Mouse (Mus musculus) spleen, adult 2 months (tissue): ENCODE results near the gene Hacd4. TPM values are rescaled to one million over a fixed set of nuclear protein-coding genes. Genes with fewer than 3 reads are reported as not detected.

Experiments used
- DNase-seq, 2 experiments: peaks; one replicate each; pipeline versions ENCODE4 v3.0.0 to v3.0.0-alpha.2; 2012 to 2021; ENCODE audit warnings: low spot score in 2 of 2, low read depth in 1 of 2
- H3K27ac ChIP-seq: fragments of 200-500 bp; 2 replicates; pipeline ENCODE4 v1.5.1; 2012; ENCODE audit warnings: low read length, inconsistent platforms; ENCODE audit not compliant: insufficient read depth
- H3K27me3 ChIP-seq: fragments of 200-500 bp; 2 replicates; pipeline ENCODE4 v1.6.1; 2012; ENCODE audit warnings: mild to moderate bottlenecking, moderate library complexity, low read length, inconsistent platforms; ENCODE audit not compliant: control insufficient read depth, insufficient read depth
- H3K36me3 ChIP-seq: fragments of 200-500 bp; 2 replicates; pipeline ENCODE4 v1.6.1; 2012; ENCODE audit warnings: mild to moderate bottlenecking, low read length, inconsistent platforms; ENCODE audit not compliant: control insufficient read depth, insufficient read depth
- H3K4me1 ChIP-seq: fragments of 200-500 bp; 2 replicates; pipeline ENCODE4 v1.6.1; 2011; ENCODE audit warnings: inconsistent platforms; ENCODE audit not compliant: control insufficient read depth, insufficient read depth, insufficient read length
- H3K4me3 ChIP-seq: fragments of 200-500 bp; 2 replicates; pipeline ENCODE4 v1.5.1; 2011; ENCODE audit warnings: mild to moderate bottlenecking, inconsistent platforms; ENCODE audit not compliant: insufficient read depth, insufficient read length; ENCODE audit errors: extremely low read depth
- CTCF ChIP-seq: fragments of 200-500 bp; IDR thresholded peaks from 2 replicates; pipeline ENCODE4 v1.5.1; 2011; ENCODE audit warnings: mild to moderate bottlenecking, inconsistent platforms; ENCODE audit not compliant: insufficient read depth, insufficient read length, insufficient replicate concordance; ENCODE audit errors: extremely low read depth
- POLR2A ChIP-seq: fragments of 200-500 bp; IDR thresholded peaks from 2 replicates; pipeline ENCODE4 v1.6.1; 2011; ENCODE audit warnings: low read depth, low read length, inconsistent platforms
- WGBS: fragments of 180-500 bp; shearing (Covaris S2); methylation state at CpG from one replicate; pipeline ENCODE4 v1.1.7; 2018; 5-methylcytosine and 5-hydroxymethylcytosine counted together
- polyA plus RNA-seq: library from polyadenylated mRNA; depleted of rRNA; stranded (reverse); fragments of >200 nt; gene quantifications from 2 replicates; pipeline ENCODE4 v1.2.3, GENCODE M21; 2012

Hacd4 gene
- polyA plus RNA-seq, 1 experiment: 2.1 TPM

DNA sequence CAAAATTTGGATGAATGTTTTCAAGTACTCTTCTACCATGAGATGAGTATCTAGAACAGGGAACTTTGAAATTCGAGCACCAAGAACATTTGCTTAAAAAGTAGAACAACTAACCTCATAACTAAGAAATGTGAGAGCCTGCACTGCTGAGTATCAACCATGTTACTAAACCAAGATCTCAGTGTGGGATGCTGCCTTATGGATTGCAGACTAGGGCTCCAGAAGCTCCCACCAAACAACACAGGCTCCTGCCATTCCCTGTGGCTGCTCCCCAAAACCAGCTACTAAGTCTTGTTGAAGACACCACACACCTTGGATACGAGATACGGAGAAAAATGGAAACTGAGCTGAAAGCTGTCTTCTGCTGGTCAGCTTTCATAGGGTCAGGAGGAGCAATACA lies 37.4 kb upstream of the Hacd4 start:
- no peaks in the 10 kb centered on the region for H3K36me3 ChIP-seq
- no peaks in the 10 kb centered on the region; the same call in 1 of the 2 replicates for H3K27me3 ChIP-seq
- no peak overlapping the region for H3K27ac ChIP-seq
- WGBS: 89% methylated on average over 3 of the region's 3 CpGs
- DNase-seq: no peak
- TF ChIP-seq CTCF: no peak
- TF ChIP-seq POLR2A: no peak
- no peaks in the 10 kb centered on the region for H3K4me1 ChIP-seq
- H3K4me3 ChIP-seq: no peak overlapping the region

DNA sequence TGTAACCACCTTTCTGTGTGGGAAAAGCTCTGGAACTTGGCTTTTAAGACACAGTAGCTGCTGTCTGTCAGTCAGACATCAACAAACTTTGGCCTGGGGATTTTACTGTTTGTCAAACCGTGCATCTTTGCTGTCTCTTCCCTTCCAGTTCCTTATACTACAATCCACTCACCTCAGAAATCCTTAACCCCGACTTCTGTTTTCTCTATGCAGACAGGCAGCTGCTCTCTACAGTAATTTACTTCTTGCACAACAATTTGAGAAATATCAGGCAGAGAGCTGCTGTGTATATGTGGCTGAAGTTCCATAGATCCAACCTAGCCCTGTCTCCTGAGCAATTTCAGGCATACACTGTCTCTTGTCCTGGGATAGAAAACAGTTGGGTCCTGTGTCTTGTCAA lies 32.8 kb upstream of the Hacd4 start:
- TF ChIP-seq CTCF: no peak
- TF ChIP-seq POLR2A: no peak
- Histone ChIP-seq H3K27me3 (no peaks in the 10 kb centered on the region; the same call in 1 of the 2 replicates), H3K4me1 (no peaks in the 10 kb centered on the region), H3K27ac (no peak overlapping the region), H3K4me3 (no peak overlapping the region), H3K36me3 (no peaks in the 10 kb centered on the region)
- 34% methylated on average over 2 of the region's 2 CpGs for WGBS
- no peak for DNase-seq

DNA sequence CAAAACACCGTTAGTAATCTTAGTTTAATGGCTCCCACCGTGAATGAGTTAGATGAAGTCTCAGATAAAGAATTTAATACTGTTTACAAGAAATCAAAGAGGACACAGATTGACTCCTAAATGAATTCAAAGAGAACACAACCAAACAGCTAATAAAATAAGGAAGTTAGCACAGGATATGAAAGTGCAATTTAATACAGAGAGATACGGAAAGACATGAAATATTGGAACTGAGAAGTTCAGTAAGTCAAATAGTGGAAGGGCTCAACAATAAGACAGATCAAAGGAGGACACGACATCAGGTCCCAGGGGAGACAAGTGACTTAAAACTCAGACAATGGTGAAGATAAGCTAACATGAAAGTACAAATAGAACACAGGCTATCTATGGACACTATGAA lies 25.8 kb upstream of the Hacd4 start:
- H3K4me3 ChIP-seq: no peak overlapping the region
- H3K27ac ChIP-seq: no peak overlapping the region
- no peaks in the 10 kb centered on the region for H3K27me3 ChIP-seq
- DNase-seq: no peak
- no peaks in the 10 kb centered on the region for H3K36me3 ChIP-seq
- 54% methylated on average over 4 of the region's 4 CpGs for WGBS
- H3K4me1 ChIP-seq: no peaks in the 10 kb centered on the region
- TF ChIP-seq POLR2A (no peak), CTCF (no peak)

DNA sequence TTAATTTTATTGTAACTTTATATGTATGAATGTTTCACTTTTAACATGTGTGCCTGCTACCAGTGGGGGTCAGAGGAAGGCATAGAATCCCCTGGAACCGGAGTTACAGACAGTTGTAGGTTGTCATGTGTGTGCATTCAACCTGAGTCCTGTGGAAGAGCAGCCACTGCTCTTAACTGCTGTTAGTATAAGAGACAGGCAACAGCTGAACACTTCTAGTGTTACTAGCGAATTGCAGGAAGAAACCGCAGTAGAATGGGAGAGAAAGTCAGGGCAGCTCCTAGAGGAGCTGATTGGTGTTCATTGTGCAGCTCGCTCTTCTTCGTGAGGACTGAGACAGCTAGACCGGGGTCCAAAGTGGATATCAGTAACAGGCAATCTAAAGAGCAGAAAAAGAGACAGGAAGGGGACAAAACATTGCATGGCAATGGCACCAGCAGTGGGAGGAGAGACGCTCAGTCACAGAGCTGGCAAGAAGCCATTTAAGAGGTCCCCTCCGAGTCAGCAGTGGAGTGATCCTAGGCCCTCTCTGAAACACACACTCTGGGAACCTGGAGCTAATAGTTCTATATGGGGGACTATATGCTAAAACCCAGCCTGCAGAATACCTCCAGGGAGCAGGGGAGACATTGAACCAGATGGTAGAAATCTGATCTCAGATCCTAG lies 24.4 kb upstream of the Hacd4 start:
- Histone ChIP-seq H3K36me3 (no peaks in the 10 kb centered on the region), H3K27me3 (no peaks in the 10 kb centered on the region), H3K4me1 (no peaks in the 10 kb centered on the region), H3K4me3 (no peak overlapping the region), H3K27ac (no peak overlapping the region)
- 59% methylated on average over 8 of the region's 8 CpGs for WGBS
- no peak for TF ChIP-seq POLR2A
- no peak for TF ChIP-seq CTCF
- no peak for DNase-seq

DNA sequence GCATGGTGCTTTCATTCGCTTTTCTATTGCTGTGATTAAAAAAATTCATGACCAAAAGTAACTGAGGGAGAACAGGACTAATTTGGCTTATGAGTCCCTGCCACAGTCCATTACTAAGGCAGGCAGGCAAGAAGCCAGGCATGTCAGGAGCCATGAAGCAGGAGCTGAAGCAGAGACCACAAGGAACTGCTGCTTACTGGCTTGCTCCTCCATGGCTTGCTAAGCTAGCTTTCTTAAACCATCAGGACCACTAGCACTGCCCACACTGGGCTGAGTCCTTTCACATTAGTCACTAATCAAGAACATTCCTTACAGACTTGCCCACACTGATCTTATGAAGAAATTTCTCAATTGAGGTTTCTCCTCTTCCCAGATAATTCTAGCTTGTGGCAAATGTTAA lies 23.8 kb upstream of the Hacd4 start:
- 90% methylated on average over 1 of the region's 1 CpGs for WGBS
- no peak overlapping the region for H3K27ac ChIP-seq

DNA sequence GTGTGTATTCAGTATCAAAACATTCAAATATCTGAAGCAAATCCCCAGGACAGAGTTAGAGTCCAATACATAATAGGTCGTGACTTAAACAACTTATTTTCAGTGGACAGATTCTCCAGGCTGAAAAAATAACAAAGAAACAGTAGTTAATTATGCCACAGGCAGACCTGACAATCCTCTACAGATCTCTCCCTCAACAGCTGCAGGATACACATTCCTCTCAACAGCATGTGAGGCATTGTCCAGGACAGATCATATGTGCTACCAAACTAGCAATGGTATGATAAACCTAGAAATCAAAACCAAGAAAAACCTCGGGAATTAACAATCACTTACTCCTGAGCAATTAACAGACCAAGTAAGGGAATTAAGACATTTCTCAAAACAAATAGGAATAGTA lies 22.6 kb upstream of the Hacd4 start:
- 90% methylated on average over 2 of the region's 2 CpGs for WGBS
- DNase-seq: no peak
- no peak overlapping the region for H3K4me3 ChIP-seq
- H3K27me3 ChIP-seq: no peaks in the 10 kb centered on the region
- TF ChIP-seq CTCF (no peak), POLR2A (no peak)
- H3K4me1 ChIP-seq: no peaks in the 10 kb centered on the region
- no peak overlapping the region for H3K27ac ChIP-seq
- H3K36me3 ChIP-seq: no peaks in the 10 kb centered on the region

More for the DNA sequence above, 23.8 kb upstream of the Hacd4 start:
- no peak for DNase-seq
- H3K4me1 ChIP-seq: no peaks in the 10 kb centered on the region
- H3K36me3 ChIP-seq: no peaks in the 10 kb centered on the region
- H3K27me3 ChIP-seq: no peaks in the 10 kb centered on the region
- TF ChIP-seq POLR2A (no peak), CTCF (no peak)
- H3K4me3 ChIP-seq: no peak overlapping the region

DNA sequence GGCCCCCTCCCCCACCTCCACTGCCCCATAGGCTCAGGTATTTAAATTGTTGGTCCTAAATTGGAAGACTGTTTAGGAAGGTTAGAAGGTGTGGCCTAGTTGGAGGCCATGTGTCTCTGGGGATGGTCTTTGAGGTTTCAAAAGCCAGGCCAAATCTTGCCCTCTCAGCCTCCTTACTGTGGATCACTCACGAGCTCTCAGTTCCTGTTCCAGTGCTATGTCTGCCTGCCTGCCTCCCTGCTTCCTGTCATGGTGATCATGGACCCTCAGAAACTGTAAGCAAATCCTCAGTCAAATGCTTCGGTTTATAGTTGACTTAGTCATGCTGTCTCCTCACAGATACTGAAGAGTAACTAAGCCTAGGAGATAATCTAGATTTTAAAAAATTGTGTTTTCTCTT lies 19.9 kb upstream of the Hacd4 start:
- Histone ChIP-seq H3K4me3 (no peak overlapping the region), H3K4me1 (no peaks in the 10 kb centered on the region), H3K27me3 (no peaks in the 10 kb centered on the region), H3K27ac (no peak overlapping the region), H3K36me3 (no peaks in the 10 kb centered on the region)
- TF ChIP-seq CTCF (no peak), POLR2A (no peak)
- 50% methylated on average over 2 of the region's 2 CpGs for WGBS
- no peak for DNase-seq
